Mouse (Mus musculus): ENCODE data around the gene Patl1.
A peak's percentile ranks its signal among the peaks of the same experiment; 100 is the strongest.
"Not testable (repeated sequence)": the region's sequence is repeated elsewhere in the genome, so short reads cannot be mapped to it uniquely, and the experiment has no call there.

Patl1 gene

DNA sequence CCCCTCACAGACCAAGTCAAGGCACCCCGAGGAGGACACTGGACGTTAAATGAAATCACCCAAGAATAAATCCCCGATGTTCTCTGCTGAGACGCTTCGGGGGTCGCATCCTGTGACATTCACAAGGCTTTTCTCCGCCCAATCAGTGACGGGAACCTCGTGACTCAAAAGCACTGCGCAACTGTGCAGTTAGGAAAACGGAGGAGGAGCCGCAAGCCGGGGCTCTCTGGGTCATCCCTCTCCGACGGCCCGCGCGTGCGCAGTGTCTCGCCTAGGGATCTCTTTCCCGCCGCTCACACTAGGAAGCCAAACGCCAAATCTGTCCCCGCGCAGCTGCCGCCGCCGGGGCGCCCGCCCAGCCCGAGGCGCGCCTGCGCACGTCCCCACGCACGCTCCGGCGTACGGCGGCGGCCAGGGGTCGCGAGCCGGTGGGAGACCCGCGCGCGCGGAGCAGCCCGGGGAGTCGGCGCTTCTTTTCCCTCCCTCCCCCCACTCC is at the start of gene Patl1:
Gene Patl1, plus strand, starts transcription at position 363 of the 496 bp plus-strand sequence.
- DNase-seq (ENCODE audit: low spot score in 2 of 2) = peak; percentile 98

DNA sequence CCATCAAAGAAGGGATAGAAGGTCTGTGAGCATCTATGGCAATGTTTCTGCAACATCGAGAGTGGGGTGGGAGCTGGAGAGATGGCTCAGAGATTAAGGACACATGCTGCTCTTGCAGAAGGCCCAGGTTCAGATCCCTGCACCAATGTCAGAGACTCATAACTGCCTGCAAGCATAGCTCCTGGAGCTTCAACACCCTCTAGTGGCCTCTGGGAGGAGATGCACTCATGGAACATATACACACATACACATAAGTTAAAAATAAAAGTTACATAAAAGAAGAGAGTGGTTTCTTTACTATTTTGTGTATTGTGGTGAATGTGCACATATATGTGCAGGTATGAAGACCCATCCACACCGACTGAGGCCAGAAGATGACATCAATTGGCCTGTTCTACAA is 44.4 kb upstream of the Patl1 start:
- DNase-seq (ENCODE audit: low spot score in 2 of 2) = no peak

GRCm38 (mm10) chr19:11875006-11875405 is 37.2 kb upstream of the Patl1 start, which contains the start of gene Olfr1419:
Gene Olfr1419 (minus strand): TSS chr19:11875106.
- no peak for DNase-seq (ENCODE audit: low spot score in 2 of 2)

DNA sequence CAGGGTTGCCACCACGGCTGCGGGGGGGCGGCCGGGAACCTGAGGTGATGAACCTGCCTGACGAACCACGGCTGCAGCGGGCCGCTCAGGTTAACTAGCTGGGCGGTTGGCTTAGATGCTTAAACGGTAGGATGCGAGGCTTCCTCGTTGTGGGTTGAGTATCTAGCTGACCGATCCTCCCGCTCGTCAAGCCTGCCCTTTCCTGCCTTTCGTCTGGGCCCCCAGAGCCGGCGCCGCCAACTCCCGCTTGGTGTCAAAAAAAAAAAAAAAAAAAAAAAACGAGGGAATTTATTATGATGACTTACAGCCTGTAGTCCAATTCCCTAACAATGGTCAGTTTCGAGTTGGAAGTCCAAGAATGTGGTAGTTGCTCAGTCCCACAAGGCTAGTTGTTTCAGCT is 33.8 kb upstream of the Patl1 start:
- DNase-seq (ENCODE audit: low spot score in 2 of 2) = not testable (repeated sequence)

DNA sequence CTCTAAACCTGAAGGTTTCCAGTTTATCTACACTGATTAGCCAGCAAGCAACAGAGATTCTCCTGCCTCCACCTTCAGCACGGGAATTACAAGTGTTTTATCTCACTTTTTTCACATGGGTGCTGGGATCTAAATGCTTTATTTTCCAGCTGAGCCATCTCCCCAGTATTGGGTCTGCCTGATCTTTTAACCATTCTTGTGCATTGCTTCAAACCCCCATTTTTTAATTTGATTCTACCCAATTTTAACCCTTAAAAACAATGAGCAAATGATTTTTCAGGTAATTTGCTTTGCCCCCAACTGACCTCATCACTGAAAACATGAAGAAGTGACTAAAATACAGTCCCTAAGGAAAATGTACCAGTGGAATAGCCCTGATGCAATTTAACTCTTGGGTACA is 25.9 kb upstream of the Patl1 start, which contains the start of gene Olfr1420:
Gene Olfr1420, plus strand, starts transcription at position 301 of the 400 bp plus-strand sequence.
- DNase-seq (ENCODE audit: low spot score in 2 of 2) = no peak

- DNase-seq (ENCODE audit: low spot score in 2 of 2) = no peak
Measured at GRCm38 (mm10) chr19:11911021-11911420, 1.2 kb upstream of the Patl1 start.

GRCm38 (mm10) chr19:11911603-11912002 is 596 bp upstream of the Patl1 start:
- DNase-seq (ENCODE audit: low spot score in 2 of 2) = peak in 1 of 2 experiments; percentile 10

GRCm38 (mm10) chr19:11912533-11913121 is 428 bp downstream of the Patl1 start:
- DNase-seq (ENCODE audit: low spot score in 2 of 2) = peak; percentile 41 to 57

GRCm38 (mm10) chr19:11915804-11916203 is 3.6 kb downstream of the Patl1 start:
- no peak for DNase-seq (ENCODE audit: low spot score in 2 of 2)

DNA sequence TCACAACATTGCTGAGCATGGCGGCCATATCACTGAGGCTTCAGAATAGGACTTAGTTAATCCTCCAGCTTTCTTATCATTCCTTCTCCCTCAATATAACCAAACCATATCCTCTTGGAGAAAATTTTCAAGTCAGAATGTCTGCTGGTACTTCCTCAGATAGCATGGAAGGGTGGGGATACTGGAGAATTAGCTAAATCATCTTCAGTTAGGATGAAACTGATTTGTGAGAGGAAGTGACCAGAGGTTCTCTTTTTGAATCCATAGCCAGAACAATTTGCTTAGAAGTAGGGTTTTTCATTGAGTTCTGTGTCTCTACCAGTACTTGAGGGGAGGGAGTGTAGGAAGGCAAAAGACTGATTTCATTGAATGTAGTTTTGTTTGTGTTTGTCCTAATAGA is 9.9 kb downstream of the Patl1 start:
- no peak for DNase-seq (ENCODE audit: low spot score in 2 of 2)

DNA sequence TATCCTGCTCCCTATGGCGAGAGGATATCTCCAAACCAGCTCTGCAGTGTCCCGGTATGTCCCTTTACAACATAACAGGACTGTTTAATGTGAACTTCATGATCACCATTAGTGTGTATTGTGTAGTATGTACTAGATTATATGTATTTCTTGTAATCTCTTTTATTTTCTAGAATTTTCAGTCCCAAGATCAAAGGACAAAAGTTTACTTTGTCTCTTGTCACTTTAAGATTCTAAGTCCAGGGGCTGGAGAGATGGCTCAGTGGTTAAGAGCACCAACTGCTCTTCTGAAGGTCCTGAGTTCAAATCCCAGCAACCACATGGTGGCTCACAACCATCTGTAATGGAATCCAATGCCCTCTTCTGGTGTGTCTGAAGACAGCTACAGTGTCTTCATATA is 10.3 kb downstream of the Patl1 start:
- DNase-seq (ENCODE audit: low spot score in 2 of 2) = not testable (repeated sequence)

GRCm38 (mm10) chr19:11926380-11926779 is 14.2 kb downstream of the Patl1 start:
- DNase-seq (ENCODE audit: low spot score in 2 of 2) = no peak

GRCm38 (mm10) chr19:11928025-11928748 is 16.0 kb downstream of the Patl1 start:
- no peak for DNase-seq (ENCODE audit: low spot score in 2 of 2)

GRCm38 (mm10) chr19:11946460-11946859 is 34.3 kb downstream of the Patl1 start:
- not testable (repeated sequence) for DNase-seq (ENCODE audit: low spot score in 2 of 2)

DNA sequence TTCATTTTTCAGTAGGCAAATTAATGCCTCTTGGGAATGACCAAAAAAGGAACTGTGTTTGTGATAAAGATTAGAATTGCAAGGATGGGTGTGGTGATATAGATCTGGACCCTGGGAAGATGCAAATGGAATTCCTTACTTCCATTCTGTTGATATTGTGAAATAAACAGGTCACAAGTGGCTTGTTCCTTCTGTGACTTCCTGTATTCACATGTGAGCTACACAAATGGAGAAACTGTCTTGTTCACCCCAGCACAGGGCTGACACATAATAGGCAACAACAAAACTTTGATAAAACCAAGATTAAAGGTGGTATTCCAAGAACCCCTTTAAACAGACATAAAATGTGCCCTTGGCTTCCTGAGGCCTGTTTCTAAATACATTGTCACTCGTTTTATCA is 37.7 kb downstream of the Patl1 start:
- no peak for DNase-seq (ENCODE audit: low spot score in 2 of 2)

- DNase-seq (ENCODE audit: low spot score in 2 of 2) = no peak
Measured at GRCm38 (mm10) chr19:11950747-11951146, 38.5 kb downstream of the Patl1 start.

- no peak for DNase-seq (ENCODE audit: low spot score in 2 of 2)
Measured at GRCm38 (mm10) chr19:11954206-11954605, 42.0 kb downstream of the Patl1 start.

- no peak for DNase-seq (ENCODE audit: low spot score in 2 of 2)
Measured at GRCm38 (mm10) chr19:11956636-11957035, 44.4 kb downstream of the Patl1 start.

DNA sequence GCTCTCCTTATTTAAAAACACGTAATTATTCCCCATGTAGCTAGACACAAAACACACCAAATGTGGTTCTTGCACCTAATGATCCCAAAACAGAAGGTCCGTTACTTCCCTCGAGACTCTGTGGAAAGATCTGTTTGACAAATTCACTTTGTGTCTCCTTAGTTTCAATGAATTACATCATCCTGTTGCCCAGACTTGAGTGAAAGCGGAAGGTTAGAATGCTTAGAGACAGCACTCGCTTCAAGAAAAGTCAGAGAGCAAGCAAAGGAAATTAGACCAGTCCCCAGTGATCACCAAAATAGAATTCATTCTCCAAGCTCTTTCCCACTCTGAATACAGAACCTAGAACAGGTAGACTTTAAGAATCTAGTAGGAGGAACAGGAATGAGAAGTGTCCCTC is 45.2 kb downstream of the Patl1 start:
- no peak for DNase-seq (ENCODE audit: low spot score in 2 of 2)

DNA sequence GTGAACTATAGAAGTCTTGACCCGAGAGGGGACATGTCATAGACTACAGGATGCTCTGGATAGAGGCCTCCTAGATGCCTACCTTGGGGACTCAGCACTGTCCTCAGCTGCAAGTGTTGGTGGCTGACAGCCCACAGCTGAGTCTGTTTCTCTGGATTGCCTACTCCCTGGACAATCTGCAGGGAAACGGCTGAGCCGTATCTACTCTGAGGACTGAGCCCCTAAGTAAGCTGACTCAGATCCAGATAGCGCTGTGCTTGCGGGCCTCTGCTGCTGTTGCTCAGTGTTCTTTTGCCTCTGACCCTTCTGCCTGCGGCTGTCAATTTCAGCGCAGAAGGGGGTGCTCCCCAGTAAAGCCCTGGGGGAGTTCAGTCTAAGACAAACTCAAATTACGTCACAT is 45.6 kb downstream of the Patl1 start:
- no peak for DNase-seq (ENCODE audit: low spot score in 2 of 2)

- no peak for DNase-seq (ENCODE audit: low spot score in 2 of 2)
Measured at GRCm38 (mm10) chr19:11964266-11964665, 52.1 kb downstream of the Patl1 start.

GRCm38 (mm10) chr19:11965023-11965942 is 53.1 kb downstream of the Patl1 start, which contains the start of gene Osbp:
Gene Osbp (plus strand): TSS chr19:11965941.
- DNase-seq (ENCODE audit: low spot score in 2 of 2) = peak; percentile 94 to 99

All from thymus, postnatal 10 days (tissue).